Mouse (Mus musculus): ENCODE measurements around the gene Fbxw8. TPM values are rescaled to one million over a fixed set of nuclear protein-coding genes. Genes with fewer than 3 reads are reported as not detected.

Fbxw8 gene
- polyA plus RNA-seq, 1 experiment = 20.9 TPM

DNA sequence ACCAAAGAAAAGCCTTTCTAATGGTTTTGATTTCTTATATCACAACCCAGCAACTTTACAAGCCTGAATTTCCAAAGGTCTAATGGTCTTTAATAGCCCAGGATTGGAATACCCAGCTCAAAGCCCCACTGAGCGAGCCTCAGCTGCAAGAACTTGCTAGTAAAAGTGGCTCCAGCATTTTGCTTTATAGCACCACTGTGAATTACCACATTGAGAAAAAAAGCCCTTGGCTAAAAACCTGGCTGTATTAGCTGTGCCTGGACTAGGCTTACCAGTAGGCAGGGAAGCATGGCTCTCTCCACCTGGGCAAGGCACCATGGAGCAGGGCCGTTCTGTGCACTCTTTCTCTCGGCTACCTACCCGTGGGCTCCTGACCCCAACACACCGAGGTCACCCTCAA, 18.9 kb downstream of the Fbxw8 start:
- no peak overlapping the region for H3K27ac ChIP-seq (ENCODE audit: control insufficient read depth, insufficient read depth, low read length)
- no peaks in the 10 kb centered on the region for H3K4me1 ChIP-seq (replicated peaks; ENCODE audit: control insufficient read depth, insufficient read depth, low read length)
- WGBS = 98% methylated on average over 5 of the region's 5 CpGs
- no peak for DNase-seq
- H3K36me3 ChIP-seq (ENCODE audit: control insufficient read depth, insufficient read depth, low read length) = no peaks in the 10 kb centered on the region
- no peaks in the 10 kb centered on the region for H3K27me3 ChIP-seq (ENCODE audit: control insufficient read depth, insufficient read depth, low read length)
- no peak for TF ChIP-seq POLR2A (IDR thresholded peaks at IDR 0.05; ENCODE audit: control insufficient read depth, extremely low read depth, insufficient read depth, low read length, poor library complexity)
- no peak for TF ChIP-seq CTCF (IDR thresholded peaks at IDR 0.05; ENCODE audit: borderline replicate concordance, control insufficient read depth, extremely low read depth, insufficient read depth, low read length, poor library complexity)
- H3K4me3 ChIP-seq (ENCODE audit: control insufficient read depth, insufficient read depth, low read length) = no peak overlapping the region

DNA sequence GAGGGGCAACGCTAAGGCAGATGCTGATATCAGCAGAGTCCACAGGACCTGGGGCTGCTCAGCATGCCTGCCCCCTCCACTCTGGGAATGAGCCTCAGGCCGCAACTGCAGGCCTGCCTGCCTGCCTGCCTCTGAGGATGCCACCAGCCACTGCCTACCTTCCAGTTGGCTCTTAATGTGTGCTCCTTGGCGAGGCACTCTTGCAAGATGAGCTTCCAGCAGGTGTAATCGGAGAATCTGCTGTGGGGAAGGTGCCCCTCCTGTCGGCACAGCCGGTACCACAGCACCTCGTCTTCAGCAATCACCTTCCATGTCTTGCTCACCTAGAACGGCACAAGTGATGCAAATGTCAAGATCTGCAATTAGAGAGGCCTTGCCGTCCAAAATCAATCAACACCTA, 26.6 kb downstream of the Fbxw8 start:
- WGBS = 97% methylated on average over 9 of the region's 9 CpGs
- H3K4me1 ChIP-seq (replicated peaks; ENCODE audit: control insufficient read depth, insufficient read depth, low read length) = no peaks in the 10 kb centered on the region
- no peak overlapping the region for H3K4me3 ChIP-seq (ENCODE audit: control insufficient read depth, insufficient read depth, low read length)
- no peak overlapping the region for H3K27ac ChIP-seq (ENCODE audit: control insufficient read depth, insufficient read depth, low read length)
- no peak for DNase-seq
- TF ChIP-seq POLR2A (IDR thresholded peaks at IDR 0.05; ENCODE audit: control insufficient read depth, extremely low read depth, insufficient read depth, low read length, poor library complexity) (no peak), CTCF (IDR thresholded peaks at IDR 0.05; ENCODE audit: borderline replicate concordance, control insufficient read depth, extremely low read depth, insufficient read depth, low read length, poor library complexity) (no peak)
- no peaks in the 10 kb centered on the region for H3K27me3 ChIP-seq (ENCODE audit: control insufficient read depth, insufficient read depth, low read length)
- no peaks in the 10 kb centered on the region for H3K36me3 ChIP-seq (ENCODE audit: control insufficient read depth, insufficient read depth, low read length)

DNA sequence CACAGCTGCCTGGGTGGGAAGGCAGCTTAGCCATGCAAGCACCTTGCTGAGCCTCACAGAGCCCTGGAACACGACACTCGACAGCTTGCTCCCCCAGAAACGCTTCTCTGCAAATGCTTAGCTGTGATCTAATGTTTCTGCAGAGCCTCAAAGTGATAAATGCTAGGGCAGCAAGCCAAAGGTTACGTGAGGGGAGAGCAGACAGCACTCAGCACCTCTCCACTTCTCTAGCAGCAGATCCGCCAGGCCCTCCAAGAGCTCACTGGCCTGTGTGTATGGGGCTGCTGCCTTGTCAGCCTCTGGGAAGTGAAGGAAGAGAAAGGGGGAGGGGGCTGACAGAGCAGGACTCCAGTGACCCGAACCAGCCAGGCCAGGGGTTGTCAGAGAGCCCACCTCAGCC, 27.1 kb downstream of the Fbxw8 start:
- no peak for DNase-seq
- no peak overlapping the region for H3K4me3 ChIP-seq (ENCODE audit: control insufficient read depth, insufficient read depth, low read length)
- no peaks in the 10 kb centered on the region for H3K27me3 ChIP-seq (ENCODE audit: control insufficient read depth, insufficient read depth, low read length)
- H3K27ac ChIP-seq (ENCODE audit: control insufficient read depth, insufficient read depth, low read length) = no peak overlapping the region
- WGBS = 95% methylated on average over 6 of the region's 6 CpGs
- TF ChIP-seq POLR2A (IDR thresholded peaks at IDR 0.05; ENCODE audit: control insufficient read depth, extremely low read depth, insufficient read depth, low read length, poor library complexity) (no peak), CTCF (IDR thresholded peaks at IDR 0.05; ENCODE audit: borderline replicate concordance, control insufficient read depth, extremely low read depth, insufficient read depth, low read length, poor library complexity) (no peak)
- no peaks in the 10 kb centered on the region for H3K4me1 ChIP-seq (replicated peaks; ENCODE audit: control insufficient read depth, insufficient read depth, low read length)
- H3K36me3 ChIP-seq (ENCODE audit: control insufficient read depth, insufficient read depth, low read length) = no peaks in the 10 kb centered on the region

DNA sequence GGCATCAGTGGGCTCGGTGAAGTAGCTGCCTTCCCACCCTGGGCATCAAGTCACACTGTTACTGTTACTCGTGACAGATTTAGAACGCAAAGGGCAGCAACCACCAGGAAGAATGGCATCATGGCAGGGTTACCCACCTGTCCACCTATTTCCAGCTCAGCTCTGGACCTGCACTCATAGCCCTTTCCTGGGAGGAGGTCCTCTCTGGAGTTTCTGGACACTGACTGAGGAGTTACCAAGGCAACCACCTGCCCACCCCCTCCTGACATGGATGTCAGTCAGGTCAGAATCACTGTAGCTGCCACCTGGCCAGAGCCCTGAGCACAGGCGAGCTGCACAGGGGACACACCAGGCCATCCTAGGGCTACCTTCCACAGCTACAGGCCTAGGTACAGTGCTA, 28.6 kb downstream of the Fbxw8 start:
- H3K4me1 ChIP-seq (replicated peaks; ENCODE audit: control insufficient read depth, insufficient read depth, low read length) = no peaks in the 10 kb centered on the region
- 96% methylated on average over 4 of the region's 4 CpGs for WGBS
- H3K36me3 ChIP-seq (ENCODE audit: control insufficient read depth, insufficient read depth, low read length) = no peaks in the 10 kb centered on the region
- no peak for TF ChIP-seq POLR2A (IDR thresholded peaks at IDR 0.05; ENCODE audit: control insufficient read depth, extremely low read depth, insufficient read depth, low read length, poor library complexity)
- TF ChIP-seq CTCF (IDR thresholded peaks at IDR 0.05; ENCODE audit: borderline replicate concordance, control insufficient read depth, extremely low read depth, insufficient read depth, low read length, poor library complexity) = no peak
- DNase-seq = no peak
- H3K27me3 ChIP-seq (ENCODE audit: control insufficient read depth, insufficient read depth, low read length) = no peaks in the 10 kb centered on the region
- no peak overlapping the region for H3K4me3 ChIP-seq (ENCODE audit: control insufficient read depth, insufficient read depth, low read length)
- H3K27ac ChIP-seq (ENCODE audit: control insufficient read depth, insufficient read depth, low read length) = no peak overlapping the region

DNA sequence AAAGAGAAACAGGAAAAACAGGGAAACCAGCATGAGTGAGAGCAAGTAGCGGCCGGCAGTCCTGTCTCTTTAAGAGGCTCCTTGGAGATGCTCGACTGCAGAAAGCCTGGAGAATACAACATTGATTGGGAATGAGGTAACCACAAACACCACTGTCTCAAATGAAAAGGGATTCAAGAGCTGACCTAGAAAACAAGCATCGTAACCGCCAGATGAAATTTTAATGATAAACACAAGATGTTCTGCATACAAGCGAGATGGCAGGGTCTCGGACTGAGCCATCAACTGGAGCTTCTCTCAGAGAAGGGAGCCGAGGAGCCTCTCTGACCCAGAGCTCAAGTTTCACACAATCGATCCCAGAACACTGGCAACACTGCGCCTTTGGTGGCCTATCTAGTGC, 32.2 kb downstream of the Fbxw8 start:
- Histone ChIP-seq H3K27ac (ENCODE audit: control insufficient read depth, insufficient read depth, low read length) (no peak overlapping the region), H3K36me3 (ENCODE audit: control insufficient read depth, insufficient read depth, low read length) (no peaks in the 10 kb centered on the region), H3K4me3 (ENCODE audit: control insufficient read depth, insufficient read depth, low read length) (no peak overlapping the region), H3K4me1 (replicated peaks; ENCODE audit: control insufficient read depth, insufficient read depth, low read length) (no peaks in the 10 kb centered on the region), H3K27me3 (ENCODE audit: control insufficient read depth, insufficient read depth, low read length) (no peaks in the 10 kb centered on the region)
- WGBS = 95% methylated on average over 10 of the region's 10 CpGs
- TF ChIP-seq POLR2A (IDR thresholded peaks at IDR 0.05; ENCODE audit: control insufficient read depth, extremely low read depth, insufficient read depth, low read length, poor library complexity) (no peak), CTCF (IDR thresholded peaks at IDR 0.05; ENCODE audit: borderline replicate concordance, control insufficient read depth, extremely low read depth, insufficient read depth, low read length, poor library complexity) (no peak)
- no peak for DNase-seq

DNA sequence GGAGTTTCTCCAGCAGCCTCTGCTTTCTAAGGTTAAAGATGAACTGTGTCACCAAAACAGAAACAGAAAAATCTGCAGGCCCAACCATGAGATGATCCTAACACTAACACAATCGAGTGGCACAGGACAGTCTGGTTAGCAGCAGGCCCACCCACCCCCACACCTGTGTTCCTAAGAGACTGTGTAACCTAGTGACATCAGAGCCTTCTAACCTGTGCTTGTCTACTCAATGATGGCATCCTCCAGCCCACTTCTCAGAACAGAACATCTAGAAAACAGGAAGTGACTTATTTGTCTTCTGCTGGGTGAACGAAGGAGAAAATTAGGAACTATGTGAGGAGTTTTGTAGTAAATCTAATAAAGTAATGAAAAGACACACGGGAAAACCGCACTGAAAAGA, 33.3 kb downstream of the Fbxw8 start:
- no peaks in the 10 kb centered on the region for H3K4me1 ChIP-seq (replicated peaks; ENCODE audit: control insufficient read depth, insufficient read depth, low read length)
- TF ChIP-seq POLR2A (IDR thresholded peaks at IDR 0.05; ENCODE audit: control insufficient read depth, extremely low read depth, insufficient read depth, low read length, poor library complexity) (no peak), CTCF (IDR thresholded peaks at IDR 0.05; ENCODE audit: borderline replicate concordance, control insufficient read depth, extremely low read depth, insufficient read depth, low read length, poor library complexity) (no peak)
- no peak for DNase-seq
- no peak overlapping the region for H3K27ac ChIP-seq (ENCODE audit: control insufficient read depth, insufficient read depth, low read length)
- H3K27me3 ChIP-seq (ENCODE audit: control insufficient read depth, insufficient read depth, low read length) = no peaks in the 10 kb centered on the region
- WGBS = 77% methylated on average over 4 of the region's 4 CpGs
- no peak overlapping the region for H3K4me3 ChIP-seq (ENCODE audit: control insufficient read depth, insufficient read depth, low read length)
- no peaks in the 10 kb centered on the region for H3K36me3 ChIP-seq (ENCODE audit: control insufficient read depth, insufficient read depth, low read length)

DNA sequence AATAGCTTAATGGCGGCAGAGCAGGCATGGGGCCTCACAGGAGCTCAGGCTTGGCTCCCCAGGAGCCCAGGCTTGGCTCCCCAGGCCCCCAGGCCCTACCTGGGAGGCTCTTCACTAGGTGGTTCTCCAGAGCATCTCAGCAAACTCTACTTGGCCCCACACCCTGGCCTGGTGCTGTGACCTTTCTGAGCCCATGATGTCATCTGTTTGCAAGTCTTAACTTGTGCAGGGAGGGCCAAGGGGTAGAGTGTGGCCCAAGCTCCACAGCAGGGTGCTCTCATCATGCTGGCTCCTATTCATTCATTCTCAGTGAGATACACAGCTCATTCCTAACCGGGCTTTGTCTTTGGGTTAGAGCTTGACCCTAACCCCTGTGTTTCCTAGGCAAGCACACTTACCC, 34.6 kb downstream of the Fbxw8 start:
- DNase-seq = no peak
- Histone ChIP-seq H3K27ac (ENCODE audit: control insufficient read depth, insufficient read depth, low read length) (no peak overlapping the region), H3K36me3 (ENCODE audit: control insufficient read depth, insufficient read depth, low read length) (no peaks in the 10 kb centered on the region), H3K4me1 (replicated peaks; ENCODE audit: control insufficient read depth, insufficient read depth, low read length) (no peaks in the 10 kb centered on the region), H3K4me3 (ENCODE audit: control insufficient read depth, insufficient read depth, low read length) (no peak overlapping the region), H3K27me3 (ENCODE audit: control insufficient read depth, insufficient read depth, low read length) (no peaks in the 10 kb centered on the region)
- WGBS = 95% methylated on average over 2 of the region's 2 CpGs
- TF ChIP-seq POLR2A (IDR thresholded peaks at IDR 0.05; ENCODE audit: control insufficient read depth, extremely low read depth, insufficient read depth, low read length, poor library complexity) = no peak
- TF ChIP-seq CTCF (IDR thresholded peaks at IDR 0.05; ENCODE audit: borderline replicate concordance, control insufficient read depth, extremely low read depth, insufficient read depth, low read length, poor library complexity) = no peak
